Mouse (Mus musculus): ENCODE data around the gene Amz2.

Amz2 gene

DNA sequence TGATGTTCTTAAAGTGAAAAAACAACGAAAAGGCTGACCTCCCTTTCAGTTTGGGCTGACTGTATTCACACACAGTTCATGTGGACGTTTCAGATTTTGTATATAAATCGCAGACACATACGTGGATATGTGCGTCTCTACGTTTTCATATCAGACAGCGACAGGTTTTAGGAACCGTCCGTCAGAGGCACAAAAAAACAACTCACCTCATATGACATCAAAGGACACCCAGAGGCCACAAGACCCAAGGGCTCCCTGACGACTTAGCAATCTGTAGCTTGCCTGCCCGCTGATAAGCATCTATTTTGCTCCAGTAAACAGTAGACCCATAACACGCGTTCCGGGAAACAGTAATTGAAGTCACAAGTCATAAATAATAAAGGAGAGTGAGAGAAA lies 5.2 kb upstream of the Amz2 start:
- DNase-seq (ENCODE audit: extremely low read depth, insufficient read length, low spot score), result no peak

DNA sequence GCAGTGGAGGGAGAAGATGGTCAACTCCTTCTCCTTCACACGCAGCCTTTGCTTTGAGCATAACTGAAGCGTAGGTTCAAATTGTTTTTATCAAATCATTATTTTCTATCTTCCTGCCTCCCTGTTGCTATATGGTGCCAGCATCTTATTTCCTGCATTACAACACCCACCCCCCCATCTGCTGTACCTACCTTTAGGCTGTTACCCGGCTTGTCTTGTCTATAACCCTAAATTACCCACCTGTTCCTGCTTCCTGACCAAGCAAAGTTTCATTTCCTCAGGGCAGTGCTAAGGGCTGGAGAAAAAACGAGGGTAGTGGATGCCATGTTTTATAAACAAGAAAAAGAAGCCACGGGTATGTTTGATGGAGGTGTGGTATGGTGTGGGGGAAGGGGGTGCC lies 4.5 kb upstream of the Amz2 start:
- DNase-seq (ENCODE audit: extremely low read depth, insufficient read length, low spot score), result no peak

DNA sequence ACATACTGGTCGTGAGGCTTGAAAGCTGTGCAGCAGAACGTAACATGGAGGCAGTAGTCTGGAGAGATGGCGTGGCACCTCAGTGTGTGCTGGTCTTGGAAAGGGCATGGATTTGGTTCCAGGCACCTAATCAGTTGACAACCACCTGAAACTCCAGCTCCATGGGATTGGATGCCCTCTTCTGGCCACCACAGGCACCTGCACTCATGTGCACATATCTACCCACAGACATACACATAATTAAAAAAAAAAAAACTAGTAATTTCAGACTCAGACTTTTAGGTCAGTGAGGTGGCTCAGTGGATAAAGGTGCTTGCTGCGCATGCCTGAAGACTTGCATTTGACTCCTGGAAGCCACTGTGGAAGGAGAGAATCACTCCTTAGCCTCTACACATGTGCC lies 3.5 kb upstream of the Amz2 start:
- no peak for DNase-seq (ENCODE audit: extremely low read depth, insufficient read length, low spot score)

DNA sequence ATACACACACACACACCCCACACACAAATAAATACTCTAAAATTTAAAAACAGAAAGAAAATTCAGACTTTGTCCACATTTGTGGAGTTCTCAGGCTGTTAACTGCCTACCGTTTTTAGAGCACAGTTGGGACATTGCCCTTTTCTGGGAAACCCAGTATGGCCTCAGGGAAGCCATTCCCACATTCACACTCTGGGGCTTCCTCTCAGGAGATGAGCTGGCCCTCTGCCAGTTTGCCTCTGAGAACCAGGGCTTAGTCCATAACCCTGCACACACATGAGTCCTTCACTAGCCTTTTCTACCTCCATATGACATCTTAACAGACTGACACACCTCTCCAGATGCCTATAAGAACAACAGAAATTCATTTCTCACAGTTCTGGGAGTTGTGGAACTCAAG lies 2.5 kb upstream of the Amz2 start:
- no peak for DNase-seq (ENCODE audit: extremely low read depth, insufficient read length, low spot score)

DNA sequence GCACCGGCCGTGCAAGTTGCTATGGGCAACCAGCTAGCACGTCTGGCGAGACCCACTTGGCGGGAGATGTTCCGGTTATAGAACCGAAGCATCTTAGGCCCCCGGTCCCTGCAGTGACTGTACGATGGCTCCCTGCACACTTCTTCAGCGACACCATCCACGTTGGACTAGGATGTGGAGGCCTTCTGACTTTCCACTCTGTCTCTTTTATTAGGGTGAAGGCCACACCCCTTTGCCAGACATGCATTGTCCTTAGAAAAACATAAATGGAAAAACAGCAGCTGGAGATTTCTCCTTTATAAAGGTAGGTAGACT lies 483 bp downstream of the Amz2 start:
- no peak for DNase-seq (ENCODE audit: extremely low read depth, insufficient read length, low spot score)

DNA sequence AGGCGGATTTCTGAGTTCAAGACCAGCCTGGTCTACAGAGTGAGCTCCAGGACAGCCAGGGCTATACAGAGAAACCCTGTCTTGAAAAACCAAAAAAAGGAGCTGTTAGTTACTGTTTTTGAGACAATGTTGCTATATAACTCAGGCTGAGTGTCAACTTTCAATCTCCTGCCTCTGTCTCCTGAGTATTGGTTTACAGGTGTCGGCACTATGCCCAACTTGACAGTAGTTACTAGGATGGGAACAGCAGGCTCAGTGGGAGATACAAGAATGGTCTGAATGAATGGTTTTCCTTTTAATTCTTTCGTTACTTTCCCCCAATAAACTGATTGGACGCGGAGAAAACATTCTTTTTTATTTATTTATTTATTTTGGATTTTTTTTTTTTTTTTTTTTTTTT lies 1.6 kb downstream of the Amz2 start:
- DNase-seq (ENCODE audit: extremely low read depth, insufficient read length, low spot score), result no peak

DNA sequence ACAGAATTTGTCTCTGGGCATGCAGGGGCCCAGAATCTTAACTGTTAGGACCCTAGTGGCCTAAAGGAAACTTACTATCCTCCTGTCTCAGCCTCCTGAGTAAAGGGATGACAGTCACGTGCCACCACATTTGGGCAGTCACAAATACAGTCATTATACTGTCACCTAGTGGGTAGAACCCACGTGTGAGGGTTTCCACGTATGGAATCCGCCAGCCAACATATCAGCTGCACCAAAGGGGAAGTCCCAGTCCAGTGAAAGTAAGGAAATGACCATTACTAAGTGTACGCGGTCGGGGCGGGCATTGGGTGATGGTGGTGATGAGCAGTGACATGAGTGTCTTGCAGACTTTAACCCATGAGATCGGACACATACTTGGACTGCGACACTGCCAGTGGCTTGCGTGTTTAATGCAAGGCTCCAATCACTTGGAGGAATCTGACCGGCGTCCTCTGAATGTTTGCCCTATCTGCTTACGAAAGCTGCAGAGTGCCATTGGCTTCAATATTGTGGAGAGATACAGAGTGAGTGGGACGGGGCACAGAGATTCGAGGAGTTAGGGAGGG lies 8.6 kb downstream of the Amz2 start:
- no peak for DNase-seq (ENCODE audit: extremely low read depth, insufficient read length, low spot score)

DNA sequence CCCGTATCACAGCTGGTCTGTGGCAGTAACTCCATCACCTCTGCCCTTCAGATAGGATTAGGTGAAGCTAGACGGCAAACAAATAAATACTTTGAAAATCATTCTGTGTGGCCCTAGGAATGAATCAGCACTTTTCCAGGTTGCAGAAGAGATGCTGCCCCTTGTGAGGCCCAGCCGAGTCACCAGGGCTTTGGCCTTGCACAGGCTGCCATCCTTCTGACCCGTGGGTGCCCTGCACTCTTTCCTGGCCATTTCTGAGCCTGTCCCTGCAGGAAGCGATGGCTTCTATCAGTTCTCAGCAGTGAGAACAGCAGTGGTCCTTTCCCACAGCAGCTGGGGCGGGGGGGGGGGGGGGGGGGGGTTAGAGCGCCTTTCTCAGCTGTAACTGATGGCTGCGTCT lies 11.1 kb downstream of the Amz2 start:
- no peak for DNase-seq (ENCODE audit: extremely low read depth, insufficient read length, low spot score)

DNA sequence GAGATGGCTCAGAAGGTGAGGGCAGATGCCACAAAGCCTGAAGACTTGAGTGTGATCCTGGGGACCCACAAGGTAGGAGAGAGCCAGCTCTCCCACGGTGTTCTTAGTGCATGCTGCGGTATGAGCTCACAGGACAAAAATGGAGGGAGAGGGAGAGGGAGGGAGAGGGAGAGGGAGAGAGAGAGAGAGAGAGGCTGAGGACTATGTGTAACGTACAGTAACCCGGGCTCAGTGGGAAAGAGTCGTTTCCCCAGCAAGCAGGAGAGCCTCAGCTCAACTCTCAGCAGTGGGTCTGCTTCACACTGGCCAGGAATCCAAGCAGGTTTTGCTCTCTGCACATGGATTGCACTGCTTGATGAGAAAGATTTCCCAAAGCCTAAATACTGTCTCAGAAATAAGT lies 13.5 kb downstream of the Amz2 start:
- DNase-seq (ENCODE audit: extremely low read depth, insufficient read length, low spot score), result no peak

DNA sequence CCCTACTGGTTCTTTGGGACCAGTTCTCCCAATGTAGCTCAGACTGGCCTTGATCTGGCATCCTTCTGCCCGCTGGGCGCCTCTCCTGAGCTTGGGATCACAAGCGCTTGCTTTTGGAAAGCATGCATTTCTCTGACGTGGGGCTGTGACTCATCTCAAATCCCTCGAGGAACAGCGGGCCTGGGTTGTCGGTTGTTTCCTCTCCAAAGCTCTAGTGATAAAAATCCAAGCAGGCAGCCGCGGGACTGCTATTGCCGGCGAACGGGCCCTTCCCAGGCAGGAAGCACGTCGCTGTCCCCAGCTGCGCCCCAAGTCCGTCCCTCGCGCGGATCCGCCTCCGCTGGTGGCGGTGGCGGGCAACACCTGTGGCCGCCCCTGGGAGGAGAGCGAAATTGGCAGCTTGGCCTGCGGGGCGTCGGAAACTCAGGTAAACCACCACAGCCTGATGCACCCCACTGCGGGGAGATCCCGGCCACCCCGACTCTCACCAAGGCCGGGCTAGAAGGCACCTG lies 14.1 kb downstream of the Amz2 start:
- DNase-seq (ENCODE audit: extremely low read depth, insufficient read length, low spot score), result peak; percentile 86

DNA sequence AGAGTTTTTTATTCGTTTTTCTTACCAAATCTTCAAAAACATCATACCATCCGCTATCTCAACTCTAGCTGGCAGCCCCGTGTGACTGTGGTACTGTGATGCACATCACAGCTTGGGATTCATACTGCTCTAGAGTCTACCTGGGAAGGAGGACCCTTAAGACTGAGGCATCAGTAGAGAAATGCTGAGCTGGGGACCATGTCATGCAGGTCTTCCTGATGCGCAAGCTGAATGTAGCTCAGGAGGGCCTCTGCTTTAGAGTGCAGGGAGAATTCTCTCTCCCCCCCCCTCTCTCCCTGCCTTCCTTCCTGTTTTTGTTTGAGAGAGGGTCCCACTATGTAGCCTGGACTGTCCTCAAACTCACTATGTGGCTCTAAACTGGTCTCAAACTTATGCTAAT lies 14.9 kb downstream of the Amz2 start:
- DNase-seq (ENCODE audit: extremely low read depth, insufficient read length, low spot score), result no peak

DNA sequence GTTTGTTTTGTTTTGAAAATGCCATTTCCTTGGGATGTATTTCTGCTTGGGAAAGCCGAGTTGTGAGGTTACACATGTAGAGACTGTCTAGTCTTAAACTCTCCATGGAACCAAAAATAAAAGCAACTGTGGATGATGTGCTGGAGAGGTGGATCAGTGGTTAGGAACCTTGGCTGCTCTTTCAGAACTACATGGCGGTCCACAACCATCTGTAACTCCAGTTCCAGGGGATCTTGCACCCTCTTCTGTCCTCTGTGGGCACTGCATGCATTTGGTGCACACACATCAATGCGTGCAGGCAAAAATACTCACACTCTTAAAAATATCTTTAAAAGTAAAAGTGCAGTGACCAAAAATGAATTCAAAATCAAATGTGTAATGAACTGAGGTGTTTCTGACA lies 15.4 kb downstream of the Amz2 start:
- no peak for DNase-seq (ENCODE audit: extremely low read depth, insufficient read length, low spot score)

DNA sequence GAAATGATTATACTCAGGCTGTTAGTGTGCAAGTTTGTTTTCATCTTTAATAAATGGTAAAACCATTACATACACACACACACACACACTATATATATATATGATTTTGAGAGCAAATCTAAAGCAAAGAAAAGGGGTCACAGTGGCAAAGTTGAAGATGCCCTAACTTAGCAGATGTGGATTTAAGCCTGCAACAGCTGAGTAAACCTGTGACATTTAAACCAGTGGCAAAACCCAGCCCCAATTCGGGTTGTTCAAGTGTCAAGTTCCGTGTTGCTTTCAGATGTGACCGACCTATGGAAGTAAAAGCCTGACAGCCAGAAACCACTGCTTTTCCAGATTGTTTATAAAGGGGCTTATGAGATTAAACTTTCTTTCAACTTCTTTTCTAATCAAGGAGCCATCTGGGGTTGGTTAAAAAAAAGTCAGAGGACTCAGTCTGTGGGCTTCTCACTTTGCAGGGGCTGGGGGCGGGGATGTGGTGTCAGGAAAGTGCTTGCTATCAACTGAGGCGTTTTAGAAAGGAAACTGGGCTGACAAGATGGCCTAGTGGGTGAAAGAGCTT lies 16.5 kb downstream of the Amz2 start:
- no peak for DNase-seq (ENCODE audit: extremely low read depth, insufficient read length, low spot score)

DNA sequence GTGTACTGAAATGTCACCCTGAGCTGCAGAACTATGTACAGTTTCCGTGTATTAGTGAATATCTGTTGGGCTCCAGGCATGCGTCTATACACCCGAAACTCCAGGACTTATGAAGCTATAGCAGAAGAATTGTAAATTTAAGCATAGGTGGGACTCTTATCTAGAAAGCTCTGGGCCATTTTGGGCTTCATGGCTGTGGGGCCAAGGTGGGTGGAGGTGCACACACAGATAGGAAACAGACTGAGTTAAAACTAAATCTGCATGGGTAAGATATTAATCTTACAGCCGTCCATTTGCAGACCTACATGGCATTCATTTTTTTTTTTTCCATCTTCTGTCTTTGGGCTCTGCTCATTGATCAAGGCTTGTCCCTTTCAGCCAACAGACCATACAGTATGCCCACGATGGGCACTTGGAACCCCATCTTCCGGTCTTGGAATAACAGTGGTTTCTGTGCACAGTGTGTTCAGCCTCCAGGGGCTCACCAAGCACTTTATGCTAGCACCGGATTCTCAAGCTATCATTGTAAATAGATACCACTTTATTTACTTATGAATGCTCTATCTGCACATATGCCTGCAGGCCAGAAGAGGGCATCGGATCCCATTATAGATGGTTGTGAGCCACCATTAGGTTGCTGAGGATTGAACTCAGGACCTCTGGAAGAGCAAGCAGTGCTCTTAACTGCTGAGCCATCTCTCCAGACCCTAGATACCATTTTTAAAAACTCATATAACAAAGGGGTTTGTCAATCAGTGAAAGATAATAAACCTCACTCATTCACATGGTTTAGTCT lies 17.9 kb downstream of the Amz2 start:
- DNase-seq (ENCODE audit: extremely low read depth, insufficient read length, low spot score), result no peak

DNA sequence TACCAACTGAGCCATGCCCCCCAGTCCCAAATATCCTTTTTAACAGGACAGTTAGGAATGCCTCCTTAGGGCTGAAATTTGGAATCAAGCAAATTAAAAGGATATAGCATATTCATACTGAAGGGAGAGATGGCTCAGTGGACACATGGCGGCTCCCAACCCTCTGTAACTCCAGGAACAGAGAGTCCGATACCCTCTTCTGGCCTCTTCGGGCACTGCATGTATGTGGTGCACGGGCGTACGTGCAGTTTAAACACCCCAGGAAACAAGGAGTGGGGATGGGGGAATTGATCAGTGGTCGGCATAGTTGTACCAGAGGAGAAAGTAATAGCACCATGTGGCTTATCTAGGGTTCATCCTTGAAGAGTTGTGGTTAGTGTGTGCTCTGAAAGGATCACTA lies 18.9 kb downstream of the Amz2 start:
- DNase-seq (ENCODE audit: extremely low read depth, insufficient read length, low spot score), result no peak

DNA sequence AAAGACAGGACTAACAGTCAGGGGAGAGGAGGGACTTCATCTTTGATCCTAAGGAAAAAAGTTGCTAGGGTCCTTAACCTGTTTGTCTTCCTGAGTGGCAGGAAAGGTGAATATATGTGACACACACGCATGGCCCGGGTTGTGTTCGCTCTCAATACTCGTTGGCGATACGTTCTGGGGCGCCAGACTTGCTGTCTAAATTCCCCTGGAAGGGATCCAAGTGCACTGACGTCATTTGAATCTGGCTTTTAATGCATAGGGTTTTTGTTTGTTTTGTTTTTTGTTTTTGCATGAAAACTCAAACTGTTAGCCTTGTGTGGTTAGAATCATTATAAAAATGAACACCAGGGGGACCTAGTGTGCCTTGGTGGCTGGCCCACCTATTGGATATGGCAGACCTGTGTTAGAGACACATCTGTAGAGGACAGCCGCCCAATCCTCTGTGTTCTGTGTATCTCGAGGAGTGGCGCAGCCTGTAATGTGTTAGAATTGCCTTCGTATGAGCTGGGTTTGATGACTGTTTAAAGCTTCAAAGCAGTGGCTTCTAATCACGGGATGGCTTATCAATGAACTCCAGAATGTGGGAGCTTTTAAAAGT lies 19.8 kb downstream of the Amz2 start:
- no peak for DNase-seq (ENCODE audit: extremely low read depth, insufficient read length, low spot score)

DNA sequence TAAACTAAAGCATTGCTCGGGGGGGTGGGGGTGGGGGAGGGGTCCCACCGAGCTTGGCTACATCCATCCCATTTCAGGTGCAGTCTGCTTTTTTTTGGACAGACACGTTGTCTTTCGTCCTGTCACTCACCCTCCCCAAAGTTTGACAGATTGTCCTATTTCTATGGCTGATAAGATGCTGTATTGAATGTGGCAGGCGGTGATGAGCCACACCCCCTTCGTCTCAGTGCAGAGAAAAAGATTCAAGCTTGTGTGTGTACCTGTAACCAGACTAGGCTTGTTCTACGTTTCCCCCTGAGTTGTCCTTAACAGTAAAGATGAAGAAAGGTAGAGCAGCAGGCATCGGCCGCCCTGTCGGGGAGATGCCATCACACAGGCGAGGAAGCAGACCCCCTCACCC lies 25.4 kb downstream of the Amz2 start:
- no peak for DNase-seq (ENCODE audit: extremely low read depth, insufficient read length, low spot score)

DNA sequence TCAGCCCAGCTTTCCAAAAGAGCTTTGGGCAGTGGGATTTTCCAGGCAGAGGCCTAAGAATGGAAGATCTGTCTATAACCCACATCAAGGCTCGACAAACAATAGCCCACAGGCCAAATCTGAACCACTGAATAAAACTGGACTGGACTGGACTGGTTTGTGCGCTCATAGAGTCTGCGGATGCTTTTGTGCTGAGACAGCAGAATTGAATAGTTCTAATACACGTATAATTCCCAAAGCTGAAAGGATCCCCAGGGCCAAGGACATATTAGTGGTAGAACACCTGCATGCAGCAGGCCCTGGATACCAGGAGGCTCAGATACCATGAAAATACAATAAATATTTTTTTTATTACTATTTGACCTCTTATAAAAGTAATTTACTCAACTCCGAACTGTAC lies 30.5 kb downstream of the Amz2 start:
- DNase-seq (ENCODE audit: extremely low read depth, insufficient read length, low spot score), result no peak

DNA sequence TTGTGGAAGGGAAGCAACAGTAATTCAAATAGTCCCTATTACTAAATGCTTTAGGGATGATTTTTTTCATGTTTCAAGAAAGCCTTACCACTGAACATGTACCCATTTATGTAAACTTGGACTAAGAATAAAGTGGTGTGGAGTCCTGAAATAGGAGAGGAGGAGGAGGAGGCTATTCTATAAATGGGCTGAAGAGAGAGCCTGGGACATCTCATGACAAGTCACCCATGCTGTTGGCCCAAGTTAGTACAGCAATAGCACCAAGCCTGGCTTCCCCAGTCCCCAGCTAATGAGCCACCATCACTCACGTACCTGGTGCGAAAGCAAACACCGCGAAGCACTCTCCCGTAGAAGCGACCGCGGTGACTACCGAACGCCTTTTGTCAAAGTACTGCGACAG lies 32.4 kb downstream of the Amz2 start:
- DNase-seq (ENCODE audit: extremely low read depth, insufficient read length, low spot score), result no peak

DNA sequence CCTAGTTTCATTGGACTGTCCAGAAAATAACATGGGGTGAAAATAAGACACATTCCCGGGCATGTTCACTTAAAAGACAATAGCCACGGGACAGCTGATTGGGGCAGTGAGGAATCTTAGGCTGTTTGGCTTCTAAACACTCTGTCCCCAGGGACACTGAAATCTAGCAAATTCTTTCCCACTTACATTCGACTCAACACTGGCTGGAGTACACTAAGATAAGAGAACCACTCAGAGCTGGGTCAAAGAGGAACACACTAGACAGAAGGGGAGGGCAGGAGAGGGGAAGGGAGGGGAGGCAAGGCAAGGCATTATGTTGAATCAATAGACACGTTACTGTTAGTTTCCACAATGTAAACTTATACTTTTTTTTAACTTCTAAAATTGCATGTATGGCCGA lies 34.8 kb downstream of the Amz2 start:
- DNase-seq (ENCODE audit: extremely low read depth, insufficient read length, low spot score), result no peak

DNA sequence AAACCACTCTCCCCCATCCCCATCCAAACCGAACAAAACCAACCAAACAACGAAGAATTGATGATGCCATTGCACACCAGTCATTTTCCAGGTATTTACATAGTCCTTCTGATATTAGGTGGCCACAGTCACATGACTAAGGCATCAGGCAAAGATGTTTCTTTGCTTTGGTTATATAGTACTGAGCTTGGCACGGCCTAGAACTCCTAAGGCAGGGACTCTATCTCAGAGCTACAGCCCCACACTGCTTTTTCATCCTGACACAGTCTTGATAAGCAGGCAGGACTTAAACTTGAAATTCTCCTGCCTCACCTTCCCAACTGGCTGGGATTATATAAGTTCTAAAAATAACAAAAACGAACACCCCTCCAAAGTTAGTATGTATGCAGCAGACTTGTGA lies 39.3 kb downstream of the Amz2 start:
- DNase-seq (ENCODE audit: extremely low read depth, insufficient read length, low spot score), result no peak

DNA sequence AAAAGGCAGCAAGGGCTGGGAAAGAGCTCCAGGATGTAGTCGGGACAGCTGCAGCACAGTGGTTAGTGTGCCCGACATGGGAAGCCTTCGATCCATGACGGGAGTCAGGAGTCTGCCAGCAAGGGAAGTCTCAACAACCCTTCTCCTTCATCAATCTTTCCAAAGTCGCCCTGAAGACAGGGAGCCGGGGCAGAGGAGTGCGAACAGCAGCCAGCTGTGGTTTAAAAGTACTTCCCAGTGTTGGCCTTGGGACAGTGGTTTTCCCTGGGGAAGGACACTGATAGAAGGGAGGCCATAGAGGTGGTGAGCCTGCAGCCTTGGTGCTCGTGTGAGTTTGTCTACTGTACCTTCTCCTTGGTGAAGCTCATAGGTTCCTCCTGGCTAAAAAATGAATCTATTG lies 41.2 kb downstream of the Amz2 start:
- DNase-seq (ENCODE audit: extremely low read depth, insufficient read length, low spot score), result no peak
